Mouse (Mus musculus): ENCODE data around the gene Ryr1.

DNA sequence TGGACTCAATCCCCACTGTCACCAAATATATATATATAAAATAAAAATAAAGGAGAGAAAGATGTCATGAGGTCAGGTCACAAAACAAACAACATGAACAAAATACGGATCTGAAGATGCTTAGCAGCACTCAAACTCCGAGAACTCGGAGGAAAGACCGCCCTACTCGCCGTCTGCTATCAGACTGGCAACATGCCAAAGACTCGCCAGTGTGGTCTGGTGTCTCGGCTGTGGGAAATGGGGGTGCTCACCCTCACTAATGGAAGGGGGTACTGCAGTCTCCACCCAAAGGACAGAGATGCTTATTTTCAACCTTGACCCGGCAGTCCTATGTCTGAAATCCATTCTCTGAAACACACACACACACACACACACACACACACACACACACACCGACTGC lies 93.3 kb downstream of the Ryr1 start:
- TF ChIP-seq CTCF (IDR thresholded peaks at IDR 0.05; ENCODE audit: extremely low read depth, insufficient read length, insufficient replicate concordance, low read depth, low read length) = no peak
- TF ChIP-seq POLR2A (IDR thresholded peaks at IDR 0.05; ENCODE audit: low read depth, low read length) = no peak
